Mouse (Mus musculus) CH12.LX (cell line): ENCODE data around the gene Ptprcap. TPM values are rescaled to one million over a fixed set of nuclear protein-coding genes. Genes with fewer than 3 reads are reported as not detected.
A peak's percentile ranks its signal among the peaks of the same experiment; 100 is the strongest.

Experiments
- DNase-seq: peaks from one replicate; pipeline ENCODE4 v3.0.0-alpha.2; 2013; ENCODE audit errors: extremely low read depth
- H3K27ac ChIP-seq: 2 replicates; pipeline ENCODE4 v1.5.1; 2012; ENCODE audit warnings: low read depth, mild to moderate bottlenecking, control low read depth, moderate library complexity; ENCODE audit not compliant: insufficient read depth
- H3K27me3 ChIP-seq: replicated peaks from 2 replicates; pipeline ENCODE3; 2012; ENCODE audit warnings: inconsistent platforms
- H3K36me3 ChIP-seq, 2 experiments: replicated peaks in 1 of 2; 2 replicates each; pipeline versions ENCODE3 to v1.6.1; 2012; ENCODE audit warnings: inconsistent platforms in 1 of 2, low read length in 1 of 2, mild to moderate bottlenecking in 1 of 2, mixed read lengths in 1 of 2, moderate library complexity in 1 of 2; ENCODE audit not compliant: control insufficient read depth in 1 of 2, insufficient read depth in 1 of 2
- H3K4me1 ChIP-seq, 2 experiments: 2 replicates each; pipeline ENCODE4 v1.6.1; 2012; ENCODE audit warnings: inconsistent platforms in 1 of 2, moderate library complexity in 1 of 2; ENCODE audit not compliant: insufficient read depth in 2 of 2, control insufficient read depth in 1 of 2
- H3K4me2 ChIP-seq: 2 replicates; pipeline ENCODE4 v1.6.1; 2012; ENCODE audit warnings: low read depth, mild to moderate bottlenecking, control low read depth; ENCODE audit not compliant: poor library complexity, insufficient read depth, severe bottlenecking
- H3K4me3 ChIP-seq, 3 experiments: fragments of 150-350 bp in 1 of 3; sonication (generic) in 1 of 3; replicated peaks in 1 of 3; 2 replicates each; pipeline versions ENCODE3 to v1.5.1; 2011 to 2012; ENCODE audit warnings: low read depth in 2 of 3, low read length in 2 of 3, mild to moderate bottlenecking in 2 of 3, moderate library complexity in 2 of 3, control low read depth in 1 of 3, improper control_type of control experiment in 1 of 3, inconsistent platforms in 1 of 3, mixed read lengths in 1 of 3; ENCODE audit not compliant: poor library complexity in 1 of 3
- H3K79me2 ChIP-seq: replicated peaks from 2 replicates; pipeline ENCODE4 v1.6.1; 2012; ENCODE audit warnings: mild to moderate bottlenecking, moderate library complexity; ENCODE audit not compliant: control insufficient read depth, poor library complexity, insufficient read depth, severe bottlenecking; ENCODE audit errors: extremely low read depth
- H3K9ac ChIP-seq: 2 replicates; pipeline ENCODE4 v1.6.1; 2012; ENCODE audit warnings: low read depth, mild to moderate bottlenecking, control low read depth, moderate library complexity; ENCODE audit not compliant: insufficient read depth
- H3K9me3 ChIP-seq: replicated peaks from 2 replicates; pipeline ENCODE3; 2012; ENCODE audit warnings: low read length, inconsistent platforms, mixed read lengths
- BHLHE40 ChIP-seq: IDR thresholded peaks from 2 replicates; pipeline ENCODE4 v1.6.1; 2011; ENCODE audit warnings: mild to moderate bottlenecking, low read depth, low read length, improper control_type of control experiment
- CTCF ChIP-seq, 2 experiments: IDR thresholded peaks in 1 of 2; conservative IDR thresholded peaks in 1 of 2; 2 replicates each; pipeline ENCODE4 v1.5.1; 2011 to 2012; ENCODE audit warnings: low read depth in 2 of 2, low read length in 2 of 2, improper control_type of control experiment in 1 of 2, inconsistent platforms in 1 of 2, mild to moderate bottlenecking in 1 of 2, moderate library complexity in 1 of 2
- EP300 ChIP-seq: IDR thresholded peaks from 2 replicates; pipeline ENCODE4 v1.6.1; 2011; ENCODE audit warnings: low read length, improper control_type of control experiment
- ETS1 ChIP-seq: conservative IDR thresholded peaks from 2 replicates; pipeline ENCODE4 v1.6.1; 2012; ENCODE audit warnings: low read depth, mild to moderate bottlenecking, inconsistent platforms, low read length, improper control_type of control experiment, moderate library complexity
- GABPA ChIP-seq: IDR thresholded peaks from 2 replicates; pipeline ENCODE4 v1.6.1; 2012; ENCODE audit warnings: low read depth, low read length, improper control_type of control experiment, inconsistent platforms; ENCODE audit not compliant: insufficient replicate concordance
- HCFC1 ChIP-seq: IDR thresholded peaks from 2 replicates; pipeline ENCODE4 v1.6.1; 2012; ENCODE audit warnings: low read depth, mild to moderate bottlenecking, inconsistent platforms, low read length, improper control_type of control experiment
- JUN ChIP-seq: IDR thresholded peaks from 2 replicates; pipeline ENCODE4 v1.6.1; 2011; ENCODE audit warnings: low read depth, mild to moderate bottlenecking, low read length, improper control_type of control experiment, moderate library complexity; ENCODE audit not compliant: insufficient read depth
- JUND ChIP-seq: conservative IDR thresholded peaks from 2 replicates; pipeline ENCODE4 v1.6.1; 2011; ENCODE audit warnings: low read depth, low read length, improper control_type of control experiment
- MAX ChIP-seq: IDR thresholded peaks from 2 replicates; pipeline ENCODE4 v1.6.1; 2011; ENCODE audit warnings: low read length, improper control_type of control experiment
- MAZ ChIP-seq: IDR thresholded peaks from 2 replicates; pipeline ENCODE4 v1.6.1; 2012; ENCODE audit warnings: low read depth, mild to moderate bottlenecking, inconsistent platforms, low read length, improper control_type of control experiment, moderate library complexity
- MXI1 ChIP-seq: IDR thresholded peaks from 2 replicates; pipeline ENCODE4 v1.6.1; 2011; ENCODE audit warnings: mild to moderate bottlenecking, low read depth, low read length, improper control_type of control experiment
- NELFE ChIP-seq: IDR thresholded peaks from 2 replicates; pipeline ENCODE4 v1.6.1; 2011; ENCODE audit warnings: low read depth, low read length, improper control_type of control experiment
- RAD21 ChIP-seq: IDR thresholded peaks from 2 replicates; pipeline ENCODE4 v1.6.1; 2011; ENCODE audit warnings: low read depth, mild to moderate bottlenecking, low read length, improper control_type of control experiment, moderate library complexity
- RCOR1 ChIP-seq: conservative IDR thresholded peaks from 2 replicates; pipeline ENCODE4 v1.6.1; 2012; ENCODE audit warnings: low read depth, mild to moderate bottlenecking, inconsistent platforms, low read length, improper control_type of control experiment
- SIN3A ChIP-seq: IDR thresholded peaks from 2 replicates; pipeline ENCODE4 v1.6.1; 2012; ENCODE audit warnings: low read length, improper control_type of control experiment, inconsistent platforms
- UBTF ChIP-seq: IDR thresholded peaks from 2 replicates; pipeline ENCODE4 v1.6.1; 2012; ENCODE audit warnings: low read depth, mild to moderate bottlenecking, inconsistent platforms, low read length, improper control_type of control experiment, moderate library complexity
- USF1 ChIP-seq: IDR thresholded peaks from 2 replicates; pipeline ENCODE4 v1.6.1; 2014; ENCODE audit warnings: low read depth, mild to moderate bottlenecking, inconsistent platforms, low read length, improper control_type of control experiment
- ZMIZ1 ChIP-seq: IDR thresholded peaks from 2 replicates; pipeline ENCODE4 v1.6.1; 2012; ENCODE audit warnings: low read depth, mild to moderate bottlenecking, inconsistent platforms, low read length, improper control_type of control experiment
- ZNF384 ChIP-seq: IDR thresholded peaks from 2 replicates; pipeline ENCODE4 v1.6.1; 2012; ENCODE audit warnings: low read depth, low read length, improper control_type of control experiment, inconsistent platforms
- dilution Hi-C: fragments of 300-500 bp; cut with MboI; formaldehyde crosslinking; loops from 2 replicates; pipeline ENCODE4 v1.14.3; 2020; ENCODE audit warnings: low sequenced_read_pairs; ENCODE audit not compliant: extremely low pct_unique_long_range_greater_than_20kb, extremely low pct_ligation_motif_present
- in situ Hi-C: fragments of 300-500 bp; cut with MboI; formaldehyde crosslinking; loops from 3 replicates; pipeline ENCODE4 v1.14.3; 2019; ENCODE audit warnings: low sequenced_read_pairs, low pct_ligation_motif_present, low pct_unique_long_range_greater_than_20kb, mixed read lengths
- polyA plus RNA-seq: library from polyadenylated mRNA; unstranded; fragments of >175 nt; gene quantifications from 2 replicates; pipeline ENCODE4 v1.2.1, GENCODE M21; 2012; ENCODE audit warnings: low read depth; ENCODE audit not compliant: insufficient read length
- total RNA-seq, 2 experiments: library from RNA; depleted of rRNA; stranded (reverse); fragments of 300-350 nt in 1 of 2; fragments of >200 nt in 1 of 2; gene quantifications; 2 replicates each; pipeline ENCODE4 v1.2.3; 2012 to 2014

Gene Ptprcap
- total and polyA plus RNA-seq, 3 experiments = 343 to 447 (median 438) TPM

DNA sequence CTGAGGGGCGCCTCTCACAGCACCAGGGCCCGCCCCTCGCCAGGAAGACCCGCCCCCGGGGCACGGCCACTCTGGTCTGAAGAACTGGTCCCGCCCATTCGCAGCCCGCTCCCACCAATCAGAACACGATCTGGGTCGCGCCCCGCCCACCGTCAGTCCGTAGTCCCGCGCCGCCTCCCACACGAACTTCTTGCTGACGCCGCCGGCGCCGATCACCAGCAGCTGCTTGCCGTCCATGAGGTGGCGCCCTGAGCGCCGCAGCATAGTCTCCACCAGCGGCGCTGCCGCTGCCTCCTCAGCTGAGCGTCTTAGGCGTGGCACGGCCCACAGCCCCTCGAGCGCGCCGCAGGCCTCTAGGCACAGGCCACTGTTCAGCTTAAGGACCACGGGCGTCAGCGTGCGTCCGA lies 16.0 kb downstream of the Ptprcap start (continued):
- peak; percentile 51; the same call in 1 of the 2 replicates for TF ChIP-seq BHLHE40
- TF ChIP-seq ZNF384 = no peak
- no peak for TF ChIP-seq JUND
- peak in 1 of 2 experiments; percentile 99; a peak in 2 of 4 replicates for TF ChIP-seq CTCF (conservative IDR thresholded peaks at IDR 0.05 in 1 of 2, IDR thresholded peaks at IDR 0.05 in 1 of 2; ENCODE audit: low read depth in 2 of 2, low read length in 2 of 2)
- peak; percentile 45; the same call in 1 of the 2 replicates for TF ChIP-seq HCFC1
- no peak for TF ChIP-seq EP300
- TF ChIP-seq MXI1 = peak; percentile 74
- peak; percentile 78 for TF ChIP-seq ZMIZ1
- no peak for TF ChIP-seq GABPA
- no peak for TF ChIP-seq RCOR1
- peak; percentile 85 for TF ChIP-seq SIN3A
- TF ChIP-seq MAZ = no peak
- peak; percentile 37; the same call in 1 of the 2 replicates for TF ChIP-seq MAX
- TF ChIP-seq NELFE = no peak; the same call in 1 of the 2 replicates
- peak; percentile 60 for TF ChIP-seq RAD21
- TF ChIP-seq ETS1 = no peak
- no peak for TF ChIP-seq USF1

DNA sequence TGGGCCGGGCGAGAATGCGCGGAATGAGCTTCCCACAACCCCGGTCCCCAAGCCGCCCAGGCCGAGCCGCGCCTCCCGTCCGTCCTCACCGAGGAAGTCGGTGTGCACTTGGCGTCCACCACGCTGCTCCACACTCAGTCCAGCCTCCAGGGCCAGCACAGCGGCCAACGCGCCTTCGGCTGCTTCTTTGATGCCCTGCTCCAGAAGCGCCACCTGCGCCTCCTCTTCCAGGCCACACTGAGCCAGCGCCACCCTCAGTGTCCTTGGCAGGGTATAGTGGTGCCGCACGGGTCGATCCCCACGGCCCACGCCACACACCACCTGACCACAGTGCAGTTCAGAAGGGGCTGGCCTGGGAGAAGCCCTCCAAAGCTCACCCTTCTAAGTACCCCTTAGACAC lies 16.4 kb downstream of the Ptprcap start:
- H3K4me1 ChIP-seq = peaks cover 11 to 49% of the 10 kb centered on the region in 2 experiments
- H3K9ac ChIP-seq = peak overlapping the region; percentile 79
- TF ChIP-seq JUN = no peak
- peak; percentile 21; the same call in 1 of the 2 replicates for TF ChIP-seq UBTF
- peak overlapping the region; percentile 41 to 62 (median 53) for H3K4me3 ChIP-seq
- in situ Hi-C loops = no loop called here
- peak overlapping the region; percentile 72 for H3K4me2 ChIP-seq
- H3K36me3 ChIP-seq = peaks cover 0 to 34% of the 10 kb centered on the region in 2 experiments
- H3K27me3 ChIP-seq = no peaks in the 10 kb centered on the region
- H3K27ac ChIP-seq = peak overlapping the region; percentile 65
- H3K9me3 ChIP-seq = peaks cover 2% of the 10 kb centered on the region
- H3K79me2 ChIP-seq = no peaks in the 10 kb centered on the region
- DNase-seq = no peak
- dilution Hi-C loops = no loop called here
